Mouse (Mus musculus) erythroblast, embryonic 14.5 days (primary cell): ENCODE measurements around the gene Ryr3.

ENCODE experiments used
- GATA1 ChIP-seq: IDR thresholded peaks from 2 replicates; pipeline ENCODE4 v1.6.1; 2012; ENCODE audit warnings: low read length, inconsistent platforms, mixed read lengths
- TAL1 ChIP-seq: IDR thresholded peaks from 3 replicates; pipeline ENCODE4 v1.6.1; 2012; ENCODE audit warnings: low read length, inconsistent platforms, mixed read lengths

DNA sequence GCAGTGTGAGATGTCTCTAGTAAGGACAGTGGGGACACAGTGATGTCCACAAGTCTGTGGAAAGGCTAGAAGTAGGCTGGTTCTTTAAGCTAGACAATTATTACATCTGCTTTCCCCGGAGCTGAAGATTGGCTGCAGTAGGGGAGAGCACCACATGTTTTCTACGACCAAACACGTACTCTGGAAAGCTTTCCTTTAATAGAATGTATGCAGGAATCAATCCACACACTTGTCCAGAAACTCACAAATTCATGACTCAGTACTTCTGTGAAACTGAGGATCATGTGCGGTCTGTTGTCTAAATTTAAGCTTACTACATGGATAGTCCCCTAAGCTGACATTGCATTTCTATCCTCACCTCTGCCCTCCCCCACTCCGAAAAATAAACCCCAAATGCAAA, 157.5 kb downstream of the Ryr3 start:
- TF ChIP-seq GATA1 (no peak), TAL1 (no peak)
